Mouse (Mus musculus) kidney, postnatal 25 days (tissue): ENCODE data around the gene Atp8a1.

Source experiments
- DNase-seq, 2 experiments: peaks; one replicate each; pipeline ENCODE4 v3.0.0; 2021; ENCODE audit warnings: mixed read lengths in 2 of 2

The Atp8a1 gene

GRCm38 (mm10) chr5:67847253-67848165 lies at the start of gene Atp8a1:
Gene Atp8a1, minus strand, starts transcription at chr5:67847434.
- DNase-seq = peak; percentile 98 to 99

GRCm38 (mm10) chr5:67884422-67885210 lies 37.4 kb upstream of the Atp8a1 start:
- no peak for DNase-seq

GRCm38 (mm10) chr5:67883564-67884171 lies 36.4 kb upstream of the Atp8a1 start:
- DNase-seq = no peak

- no peak for DNase-seq
Measured at GRCm38 (mm10) chr5:67871414-67871813, 24.2 kb upstream of the Atp8a1 start.

- DNase-seq = no peak
Measured at GRCm38 (mm10) chr5:67866221-67866620, 19.0 kb upstream of the Atp8a1 start.

- no peak for DNase-seq
Measured at GRCm38 (mm10) chr5:67865670-67866069, 18.4 kb upstream of the Atp8a1 start.

- no peak for DNase-seq
Measured at GRCm38 (mm10) chr5:67864508-67865060, 17.4 kb upstream of the Atp8a1 start.

GRCm38 (mm10) chr5:67863950-67864391 lies 16.7 kb upstream of the Atp8a1 start:
- no peak for DNase-seq

- DNase-seq = no peak
Measured at GRCm38 (mm10) chr5:67854963-67855606, 7.9 kb upstream of the Atp8a1 start.

- DNase-seq = no peak
Measured at GRCm38 (mm10) chr5:67852860-67853259, 5.6 kb upstream of the Atp8a1 start.

GRCm38 (mm10) chr5:67849411-67849810 lies 2.2 kb upstream of the Atp8a1 start:
- DNase-seq = no peak

- no peak for DNase-seq
Measured at GRCm38 (mm10) chr5:67848511-67849014, 1.3 kb upstream of the Atp8a1 start.

- peak; percentile 41 to 57 for DNase-seq
Measured at GRCm38 (mm10) chr5:67846361-67847224, 641 bp downstream of the Atp8a1 start.

- DNase-seq = peak; percentile 27 to 43
Measured at GRCm38 (mm10) chr5:67845190-67845691, 2.0 kb downstream of the Atp8a1 start.

- no peak for DNase-seq
Measured at GRCm38 (mm10) chr5:67844070-67844469, 3.2 kb downstream of the Atp8a1 start.

GRCm38 (mm10) chr5:67842306-67842705 lies 4.9 kb downstream of the Atp8a1 start:
- no peak for DNase-seq

GRCm38 (mm10) chr5:67833841-67834240 lies 13.4 kb downstream of the Atp8a1 start:
- DNase-seq = no peak

GRCm38 (mm10) chr5:67831293-67832147 lies 15.7 kb downstream of the Atp8a1 start:
- no peak for DNase-seq

GRCm38 (mm10) chr5:67828356-67828755 lies 18.9 kb downstream of the Atp8a1 start:
- DNase-seq = no peak

- DNase-seq = no peak
Measured at GRCm38 (mm10) chr5:67826935-67827334, 20.3 kb downstream of the Atp8a1 start.
